Mouse (Mus musculus): ENCODE data around the gene Gltp.

Gene Gltp

DNA sequence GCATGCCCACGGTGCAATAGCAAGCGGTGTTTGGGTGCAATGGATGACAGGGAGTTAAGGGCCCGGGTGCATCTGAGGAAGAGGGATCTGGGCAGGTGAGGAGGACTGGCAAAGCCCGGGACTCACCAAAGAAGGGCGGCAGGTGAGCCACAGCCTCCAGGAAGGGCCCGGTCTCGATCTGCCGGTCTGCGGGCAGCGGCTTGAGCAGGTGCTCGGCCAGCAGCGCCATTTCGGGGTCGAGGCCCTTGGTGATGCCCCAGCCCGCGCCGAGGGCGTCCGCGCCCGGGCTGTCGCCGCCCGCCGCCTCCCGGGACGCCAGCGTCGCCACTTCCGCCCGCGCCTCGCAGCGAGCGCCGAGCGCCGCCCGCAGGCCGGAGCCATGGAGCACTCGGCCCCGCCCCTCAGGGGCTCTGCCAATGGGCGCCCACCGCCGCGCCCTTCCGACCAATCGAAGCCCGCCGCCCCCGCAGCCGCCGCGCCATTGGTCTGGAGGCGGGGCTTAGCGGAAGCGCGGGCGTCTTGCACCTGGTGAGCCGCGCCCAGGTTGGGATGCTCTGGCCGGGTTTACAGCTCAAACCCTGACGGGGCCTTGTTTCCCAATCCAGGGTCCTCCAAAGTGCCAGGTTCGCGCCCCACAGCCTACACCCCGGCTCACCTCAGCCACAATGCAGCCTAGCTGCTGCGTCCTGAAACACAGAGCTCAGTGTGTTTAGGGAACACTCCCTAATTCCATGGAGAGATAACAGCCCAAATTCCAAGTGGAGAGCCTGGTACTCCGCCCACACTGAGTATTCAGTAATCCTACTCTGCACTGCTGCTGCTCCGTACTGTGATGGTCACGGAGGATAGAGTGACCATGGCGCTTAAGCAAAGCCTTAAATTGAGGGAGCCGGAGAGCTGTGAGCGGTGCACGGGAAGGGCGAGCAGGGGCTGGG, at the start of gene Gltp:
Gltp (minus strand) TSS at position 352 of the 935 bp plus-strand sequence.
- DNase-seq (ENCODE audit: low spot score): peak; percentile 86

DNA sequence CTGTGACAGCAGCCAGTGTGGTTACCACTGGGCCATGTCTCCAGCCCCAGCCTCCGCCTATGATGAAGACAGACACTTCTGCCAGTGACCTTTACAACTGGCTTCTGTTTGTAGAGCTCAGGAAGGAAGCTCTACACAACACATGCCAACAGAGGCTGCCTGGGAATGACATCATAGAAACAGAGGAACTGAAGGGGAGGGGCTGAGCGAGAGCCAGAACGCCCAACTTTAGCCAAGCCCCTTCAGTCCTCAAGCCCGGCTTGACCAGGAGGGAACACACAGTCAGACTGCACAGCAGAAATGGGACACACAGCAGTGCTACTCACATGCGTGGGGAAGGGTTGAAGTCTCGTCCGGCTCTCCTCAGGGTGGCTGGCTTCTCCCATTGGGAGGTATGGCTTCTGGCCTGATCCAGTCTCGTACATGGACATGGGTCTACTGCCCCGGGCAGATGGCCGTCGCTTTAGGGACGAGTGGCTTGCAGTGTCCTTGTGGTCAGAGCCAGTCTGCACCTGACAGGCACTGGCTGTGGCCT, 48.0 kb upstream of the Gltp start:
- DNase-seq (ENCODE audit: low spot score): no peak

DNA sequence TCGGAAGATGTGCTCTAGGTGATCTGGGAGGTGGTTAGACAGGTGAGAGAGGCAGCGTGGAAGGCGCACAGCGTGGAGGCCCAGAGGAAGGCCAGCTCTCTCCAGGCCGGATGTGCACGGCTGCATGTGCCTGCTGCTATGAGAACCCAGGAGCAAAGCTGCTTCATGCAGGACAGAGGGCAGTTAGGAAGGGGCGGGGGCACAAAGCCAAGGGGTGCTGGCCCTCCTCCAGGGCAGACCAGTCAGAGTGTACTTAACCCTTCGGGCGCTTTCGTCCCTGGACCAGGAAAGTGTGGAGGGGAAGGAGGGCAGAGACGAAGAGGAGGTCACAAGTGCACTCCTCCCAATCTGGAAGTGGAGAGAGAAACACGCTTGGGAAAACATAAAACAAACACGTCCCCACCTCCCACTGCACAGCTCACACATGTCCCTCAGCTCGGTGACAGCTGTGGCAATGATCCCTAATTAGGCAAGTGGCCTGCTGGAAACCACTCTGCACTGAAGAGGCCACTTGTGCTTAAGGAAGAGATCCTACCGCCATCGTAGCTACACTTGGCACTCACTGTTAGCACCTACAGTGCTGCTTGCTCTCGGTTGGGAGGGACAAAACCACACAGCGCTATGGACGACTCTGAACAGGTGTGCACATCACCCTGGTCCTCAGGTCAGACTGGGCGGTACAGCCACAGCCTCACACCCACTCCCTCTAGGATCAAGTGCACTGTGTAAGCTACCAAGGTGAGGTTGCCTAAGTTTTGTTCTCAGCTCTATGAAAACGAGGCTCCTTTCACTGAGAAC, 46.5 kb upstream of the Gltp start:
- no peak for DNase-seq (ENCODE audit: low spot score)

DNA sequence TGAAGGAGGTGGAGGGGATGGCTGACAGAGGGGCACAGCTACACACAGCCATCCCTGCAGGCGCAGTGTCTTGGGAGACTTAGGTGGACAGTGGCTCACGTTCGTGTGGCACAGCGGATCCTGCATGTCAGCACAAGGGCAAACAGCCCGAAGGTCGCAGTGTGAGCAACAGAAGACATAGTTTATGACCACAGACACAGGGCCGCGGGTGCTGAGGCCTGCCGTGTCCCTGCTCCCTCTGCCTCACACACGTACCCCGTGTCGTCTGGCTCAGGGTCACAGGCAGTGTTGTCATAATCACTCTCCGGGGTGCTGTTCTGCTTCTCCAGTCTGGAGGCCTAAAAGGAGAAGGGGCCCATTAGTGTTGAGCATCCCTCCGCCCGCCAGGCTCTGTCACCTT, 42.8 kb upstream of the Gltp start:
- no peak for DNase-seq (ENCODE audit: low spot score)

DNA sequence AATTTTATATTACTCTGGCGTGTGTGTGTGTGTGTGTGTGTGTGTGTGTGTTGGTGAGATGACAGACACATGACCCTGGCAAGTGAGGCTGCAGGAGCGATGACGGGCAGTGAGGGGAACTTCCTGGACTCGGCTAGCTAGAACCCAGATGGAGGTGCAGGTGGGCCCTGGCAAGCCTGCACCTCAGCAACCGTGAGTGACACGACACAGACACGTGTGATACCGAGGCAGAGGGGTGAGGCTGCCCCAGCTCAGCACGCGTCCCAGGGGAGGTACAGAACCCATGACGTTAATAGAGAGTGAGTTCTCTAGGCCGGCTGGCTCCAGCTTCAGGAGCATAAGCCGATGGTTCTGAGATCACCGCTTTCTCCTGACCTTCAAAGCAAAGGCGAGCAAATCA, 41.2 kb upstream of the Gltp start:
- no peak for DNase-seq (ENCODE audit: low spot score)

DNA sequence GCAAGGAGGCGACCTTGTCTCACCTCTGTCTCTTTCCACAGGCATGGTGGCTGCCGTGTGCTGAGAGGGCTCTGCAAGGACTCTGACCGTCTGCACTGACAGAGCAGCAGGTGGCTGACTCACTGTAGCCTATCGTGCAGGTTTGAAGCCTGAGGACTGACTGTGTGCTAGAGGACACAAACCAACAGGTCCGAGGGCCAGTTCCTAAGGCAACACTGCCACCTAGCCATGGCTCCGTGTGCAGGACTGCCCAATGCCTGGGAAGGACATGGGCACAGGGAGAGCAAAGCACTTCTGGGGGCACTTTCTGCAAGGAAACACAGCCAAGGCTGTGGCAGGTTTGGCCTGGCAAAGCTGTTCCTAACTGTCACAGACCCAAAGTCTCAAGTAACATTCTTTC, 40.7 kb upstream of the Gltp start:
- no peak for DNase-seq (ENCODE audit: low spot score)

DNA sequence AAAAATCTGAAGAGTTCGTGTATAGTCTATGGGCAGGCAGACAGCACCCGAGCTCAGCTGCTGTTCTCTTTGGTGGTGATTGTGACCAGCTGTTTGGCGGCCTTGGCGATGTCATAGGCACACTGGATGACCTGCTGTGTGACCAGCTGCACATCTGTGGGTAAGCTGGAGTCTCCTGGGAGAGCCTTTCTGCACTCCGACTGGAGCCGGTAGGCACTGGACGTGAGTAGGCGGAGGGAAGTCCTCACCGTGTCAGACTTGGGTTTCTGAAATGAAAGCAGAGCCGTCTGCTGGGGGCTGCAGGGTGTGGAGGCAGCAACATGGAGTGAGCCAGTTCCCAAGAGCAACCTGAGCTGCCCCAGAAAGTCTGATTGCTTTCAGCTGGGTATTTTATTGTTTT, 39.3 kb upstream of the Gltp start:
- no peak for DNase-seq (ENCODE audit: low spot score)

DNA sequence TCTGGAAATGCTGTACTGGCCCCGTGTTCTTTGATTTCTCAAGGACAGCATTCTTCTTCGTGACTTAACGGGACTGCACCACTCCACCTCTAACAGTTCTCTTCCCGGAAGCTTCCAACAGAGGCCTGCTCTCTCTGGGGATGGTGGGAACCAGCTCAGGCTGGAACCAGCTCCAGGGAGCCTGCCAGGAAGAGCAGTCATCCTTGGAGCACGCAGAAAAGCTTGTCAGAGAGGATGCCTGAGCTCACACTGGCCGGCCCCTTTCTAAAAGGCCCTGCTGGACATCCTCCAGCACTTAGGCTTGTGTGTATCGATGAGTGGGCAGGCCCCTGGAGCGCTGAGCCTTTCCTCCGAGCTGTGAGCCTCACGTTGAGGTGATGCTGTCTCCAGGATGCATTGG, 37.4 kb upstream of the Gltp start:
- DNase-seq (ENCODE audit: low spot score): peak; percentile 37

DNA sequence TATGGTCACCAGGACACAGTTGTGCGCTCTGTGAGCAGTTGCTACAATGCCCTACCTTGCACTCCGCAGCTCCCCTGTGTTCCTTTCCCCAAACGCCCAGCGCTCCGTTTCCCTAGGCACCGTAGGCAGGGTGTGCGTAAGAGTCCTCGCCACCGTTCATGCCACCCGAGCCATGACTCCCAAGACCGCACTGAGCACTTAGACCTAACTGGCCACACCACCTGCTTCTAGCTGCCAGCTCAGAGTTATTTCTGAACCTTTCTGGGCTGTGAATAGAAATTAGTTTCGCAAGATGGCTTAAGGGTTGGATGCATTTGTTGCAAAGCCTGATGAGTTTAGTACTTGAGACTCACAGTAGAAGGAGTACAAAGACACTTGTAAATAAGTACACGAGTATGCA, 32.1 kb upstream of the Gltp start:
- DNase-seq (ENCODE audit: low spot score): no peak

DNA sequence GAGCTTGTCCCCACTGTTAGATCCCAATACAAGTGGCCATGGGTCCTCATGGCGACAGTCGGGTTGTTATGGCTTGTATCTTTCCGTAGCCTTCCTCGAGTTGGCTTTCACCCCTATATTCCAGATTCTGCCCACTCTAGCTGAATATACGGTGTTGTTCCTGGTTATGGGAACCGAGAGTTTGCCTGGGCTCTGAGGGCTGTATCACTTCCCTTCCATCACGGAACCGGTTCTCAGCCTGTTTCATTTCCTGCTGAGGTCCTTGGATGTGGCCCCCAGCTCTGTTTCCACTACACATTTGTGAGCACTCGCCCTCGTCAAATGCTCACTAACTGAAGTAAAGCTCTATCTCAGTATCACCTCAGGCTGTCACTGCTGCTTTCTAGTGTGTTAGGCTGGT, 31.2 kb upstream of the Gltp start:
- DNase-seq (ENCODE audit: low spot score): no peak

DNA sequence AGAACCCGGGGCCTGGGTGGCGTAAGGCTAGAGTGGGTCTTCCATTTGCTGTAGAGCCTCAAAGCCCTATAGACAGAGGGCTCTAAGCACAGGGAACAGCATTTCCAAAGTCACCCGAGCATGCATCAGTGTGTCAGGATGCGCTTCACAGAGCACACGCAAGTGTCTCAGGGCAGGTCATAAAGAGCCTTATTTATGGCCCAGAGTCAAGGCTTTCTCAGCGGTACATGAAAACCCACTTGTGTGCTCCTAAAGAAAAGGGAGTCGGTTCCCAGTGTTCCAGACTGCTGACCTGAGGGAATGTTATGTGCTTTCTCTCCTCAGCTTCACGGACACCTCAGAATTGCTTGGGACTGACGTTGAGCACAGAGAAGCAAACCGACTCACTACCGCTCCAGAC, 30.0 kb upstream of the Gltp start:
- DNase-seq (ENCODE audit: low spot score): no peak

DNA sequence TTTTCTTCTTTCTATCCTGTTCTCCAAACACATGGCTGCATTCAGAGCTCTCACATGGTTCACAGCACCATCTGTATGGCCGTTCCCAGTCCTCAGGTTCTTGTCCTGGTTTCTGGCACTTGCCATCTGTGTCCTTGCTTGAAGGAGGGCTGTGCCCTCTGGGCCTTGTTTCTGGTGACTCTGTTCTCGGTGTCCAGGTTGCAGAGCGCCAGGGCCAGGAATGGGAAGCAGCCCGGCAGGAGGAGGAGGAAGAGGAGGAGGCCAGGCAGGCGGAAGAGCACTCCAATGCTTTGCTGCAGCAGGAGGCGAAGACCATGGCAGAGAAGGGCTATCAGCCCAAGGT, 29.1 kb upstream of the Gltp start:
- no peak for DNase-seq (ENCODE audit: low spot score)

DNA sequence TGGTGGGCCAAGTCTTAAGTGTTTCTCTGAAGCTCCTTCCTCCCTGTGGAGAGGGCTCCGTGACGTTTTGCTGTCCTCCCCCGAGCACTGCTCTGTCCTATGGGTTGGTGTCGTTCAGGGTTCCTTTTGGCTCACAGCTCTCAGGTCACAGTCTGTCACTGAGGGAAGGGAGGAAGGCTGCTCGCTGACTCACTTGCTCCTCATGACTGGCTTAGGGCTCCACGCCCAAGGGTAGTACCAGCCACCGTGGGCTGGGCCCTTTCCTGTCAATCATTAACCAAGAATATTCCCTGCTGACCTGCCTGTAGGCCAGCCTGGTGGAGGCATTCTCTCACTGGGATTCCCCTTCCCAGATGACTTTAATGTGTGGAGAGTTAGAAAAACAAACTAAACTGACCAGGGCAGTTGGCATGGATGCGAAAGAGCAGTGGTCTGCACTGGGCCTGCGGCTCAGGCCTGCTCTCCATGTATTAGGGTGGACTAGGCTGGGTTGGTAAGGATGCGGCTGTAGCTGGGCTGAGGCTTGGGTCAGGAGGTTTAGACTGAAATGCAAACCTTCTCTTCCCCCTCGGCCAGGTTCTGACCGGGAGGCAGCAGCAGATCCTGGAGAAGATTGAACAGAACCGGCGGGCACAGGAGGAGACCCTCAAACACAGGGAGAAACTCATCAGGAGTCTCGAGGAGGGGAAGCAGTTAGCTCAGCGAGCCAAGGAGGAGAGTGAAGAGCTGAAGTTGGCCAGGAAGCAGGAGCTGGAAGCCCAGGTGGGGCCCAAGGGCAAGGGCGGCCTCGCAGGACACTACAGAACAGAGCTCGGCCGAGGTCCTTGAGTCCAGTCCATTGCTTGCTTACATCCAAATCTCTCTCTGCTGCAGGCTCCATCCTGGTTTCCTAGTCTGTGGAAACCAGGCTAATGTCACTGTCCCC, 28.5 kb upstream of the Gltp start:
- no peak for DNase-seq (ENCODE audit: low spot score)

DNA sequence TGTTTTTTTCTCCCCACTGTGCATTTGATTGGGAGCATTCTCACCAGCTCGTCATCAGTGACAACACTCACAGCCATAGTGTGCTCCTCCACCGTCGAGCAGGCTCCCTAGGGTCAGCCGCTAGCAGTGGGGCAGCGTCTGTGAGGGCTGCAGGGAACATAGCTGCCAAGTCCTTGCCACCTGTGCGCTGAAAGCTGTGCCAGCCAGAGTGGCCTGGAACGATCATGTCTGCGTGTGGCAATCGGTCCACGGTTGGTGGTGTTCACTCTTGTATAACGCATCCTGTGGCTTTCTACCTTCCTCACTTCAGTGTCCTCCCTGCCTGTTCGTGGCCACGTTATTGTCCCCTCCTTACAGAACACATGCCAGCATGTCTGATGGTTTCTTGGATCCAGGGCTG, 27.7 kb upstream of the Gltp start:
- no peak for DNase-seq (ENCODE audit: low spot score)

DNA sequence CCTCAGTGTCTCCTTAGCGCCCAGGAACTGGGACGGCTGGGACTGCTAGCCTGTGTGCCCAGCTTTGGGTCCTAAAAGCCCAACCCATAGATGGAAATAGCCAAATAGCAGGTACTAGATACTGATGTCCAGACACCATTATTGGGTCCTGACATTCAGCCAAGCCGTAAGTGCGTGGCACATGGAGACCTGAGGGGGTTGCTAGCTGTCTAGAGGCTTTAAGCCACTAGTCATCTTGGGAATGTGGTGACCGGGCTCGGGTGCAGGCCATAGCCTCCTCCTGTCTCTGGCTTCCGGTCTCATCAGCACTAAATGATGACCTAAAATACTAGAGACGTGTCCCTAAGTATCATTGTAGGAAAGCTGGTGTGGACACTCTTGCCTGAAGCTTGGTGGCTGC, 27.2 kb upstream of the Gltp start:
- DNase-seq (ENCODE audit: low spot score): no peak

DNA sequence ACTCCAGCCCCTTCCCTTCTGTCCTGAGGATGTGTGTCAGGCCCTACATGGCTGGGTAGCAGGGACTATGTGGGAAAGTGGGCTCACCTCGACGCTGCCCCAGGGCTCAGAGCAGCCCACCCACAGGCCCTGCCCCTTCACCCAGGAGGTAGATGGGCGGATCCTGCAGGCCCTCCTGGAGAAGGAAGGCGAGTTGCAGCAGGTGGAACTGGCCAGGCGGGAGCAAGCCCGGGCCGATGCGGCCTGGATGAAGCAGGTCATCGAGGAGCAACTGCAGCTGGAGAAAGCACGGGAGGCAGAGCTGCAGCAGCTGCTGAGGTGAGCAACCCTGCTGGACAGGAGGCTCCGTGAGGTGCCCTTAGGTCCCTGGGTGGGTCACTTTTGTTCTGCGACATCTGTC, 26.5 kb upstream of the Gltp start:
- no peak for DNase-seq (ENCODE audit: low spot score)

DNA sequence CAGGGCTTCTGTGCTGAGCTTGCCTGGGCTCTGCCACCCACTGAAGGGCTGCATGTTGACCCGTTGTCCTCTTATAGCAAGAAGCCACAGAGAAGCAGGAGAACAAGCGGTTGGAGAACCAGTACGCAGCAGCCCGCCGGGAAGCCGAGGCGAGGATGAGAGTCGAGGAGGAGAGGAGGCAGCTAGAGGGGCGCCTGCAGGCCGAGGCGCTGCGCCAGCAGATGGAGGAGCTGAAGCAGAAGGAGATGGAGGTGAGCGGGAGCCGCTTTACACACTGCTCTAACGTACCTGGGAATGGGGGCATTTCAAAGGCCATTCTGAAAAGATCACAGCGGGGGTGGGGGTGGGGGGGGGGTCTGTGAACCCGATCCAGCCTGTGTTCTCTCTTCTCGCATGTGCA, 23.8 kb upstream of the Gltp start:
- DNase-seq (ENCODE audit: low spot score): no peak

DNA sequence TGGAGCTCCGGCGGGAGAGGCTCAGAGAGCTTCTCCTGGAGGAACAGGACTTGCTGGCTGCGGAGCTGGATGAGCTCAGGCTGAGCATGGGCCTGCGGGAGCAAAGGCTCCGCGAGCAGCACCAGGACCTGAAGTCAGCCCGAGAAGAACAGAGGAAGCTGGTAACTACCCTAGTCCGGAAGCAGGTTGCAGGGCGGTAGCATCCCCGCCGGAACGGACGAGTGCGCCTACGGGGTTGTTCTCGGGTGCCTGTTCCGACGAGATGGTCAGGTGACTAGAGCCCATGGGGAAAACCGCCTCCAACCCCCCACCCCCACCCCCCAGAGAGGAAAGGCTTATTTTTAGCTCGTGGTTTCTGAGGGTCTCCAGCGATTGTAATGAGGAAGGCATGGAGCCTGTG, 18.6 kb upstream of the Gltp start:
- DNase-seq (ENCODE audit: low spot score): no peak

DNA sequence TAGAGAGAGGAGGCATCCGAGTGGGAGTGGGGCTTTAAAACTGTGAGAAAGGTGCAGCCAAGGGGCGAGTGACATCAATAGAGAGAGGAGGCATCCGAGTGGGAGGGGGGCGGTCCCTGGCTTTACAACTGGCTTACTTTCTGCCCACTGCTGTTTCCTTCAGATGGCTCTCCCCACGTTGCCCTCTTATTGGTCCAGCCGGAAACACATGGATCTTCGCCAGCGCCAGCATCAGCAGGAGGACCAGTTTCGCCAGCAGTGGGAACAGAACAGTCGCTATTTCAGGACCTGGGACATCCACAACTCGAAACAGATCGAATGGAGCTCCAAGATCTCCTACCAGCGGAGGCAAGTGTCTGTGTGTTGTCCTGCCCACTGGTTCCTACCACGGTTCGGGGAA, 17.7 kb upstream of the Gltp start:
- no peak for DNase-seq (ENCODE audit: low spot score)

DNA sequence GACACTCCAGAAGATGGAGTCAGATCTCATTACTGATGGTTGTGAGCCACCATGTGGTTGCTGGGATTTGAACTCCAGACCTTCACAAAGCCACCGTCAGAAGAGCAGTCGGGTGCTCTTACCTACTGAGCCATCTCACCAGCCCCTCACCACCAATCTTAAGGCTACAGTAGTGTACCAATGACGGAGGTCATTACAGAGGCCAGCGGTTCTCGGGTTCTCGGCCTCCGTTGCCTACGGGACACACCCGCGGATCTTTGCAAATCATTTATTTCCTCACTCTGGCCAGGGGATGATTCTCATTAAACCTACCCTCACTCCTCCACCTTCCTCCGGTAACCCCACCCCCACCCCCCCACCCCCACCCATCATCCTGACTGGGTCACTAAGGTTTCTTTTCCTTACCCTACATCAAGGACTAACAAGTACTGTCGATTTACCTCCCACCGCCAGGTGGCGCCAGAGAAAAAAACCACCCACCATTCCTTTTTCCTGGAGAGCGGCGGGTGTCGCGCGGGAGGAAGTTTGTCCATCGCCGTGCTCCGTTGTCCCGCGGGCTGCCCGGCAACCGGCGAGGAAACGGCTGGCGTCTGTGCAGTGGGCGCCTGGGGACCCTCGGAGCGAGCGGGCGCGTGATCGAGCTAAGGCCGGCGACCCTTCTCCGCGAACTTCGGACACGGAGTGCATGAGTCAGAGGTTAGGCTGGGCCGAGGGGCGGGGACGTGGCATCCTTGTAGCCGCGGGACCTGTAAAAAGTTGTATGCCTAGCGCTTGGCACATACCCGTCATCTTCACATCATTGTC, 16.7 kb upstream of the Gltp start, which contains the start of gene Tchp:
Tchp (plus strand) TSS at position 496 of the 804 bp plus-strand sequence.
- DNase-seq (ENCODE audit: low spot score): peak; percentile 83
